Mouse (Mus musculus) hindbrain, postnatal 0 days (tissue): ENCODE measurements around the gene Bahd1. TPM values are rescaled to one million over a fixed set of nuclear protein-coding genes. Genes with fewer than 3 reads are reported as not detected.

Experiments
- ATAC-seq: fragments of 200-750 bp; cut with Nextera tagmentation; 2 replicates; pipeline ENCODE4 v1.8.0; 2017; ENCODE audit warnings: mild to moderate bottlenecking, moderate TSS enrichment, moderate library complexity
- DNase-seq: peaks from one replicate; pipeline ENCODE4 v3.0.0-alpha.2; 2015; ENCODE audit warnings: low spot score
- H3K27ac ChIP-seq: fragments of 300-500 bp; sonication (generic); 2 replicates; pipeline ENCODE4 v1.5.1; 2014; ENCODE audit warnings: mild to moderate bottlenecking
- H3K27me3 ChIP-seq: fragments of 300-500 bp; sonication (generic); 2 replicates; pipeline ENCODE4 v1.6.1; 2014; ENCODE audit warnings: low read length, mixed read lengths; ENCODE audit not compliant: insufficient read depth
- H3K36me3 ChIP-seq: fragments of 300-500 bp; sonication (generic); 2 replicates; pipeline ENCODE4 v1.6.1; 2014; ENCODE audit warnings: low read length, mixed read lengths; ENCODE audit not compliant: insufficient read depth
- H3K4me1 ChIP-seq: fragments of 300-500 bp; sonication (generic); 2 replicates; pipeline ENCODE4 v1.6.1; 2014; ENCODE audit warnings: antibody characterized with exemption, low read length, mixed read lengths; ENCODE audit not compliant: insufficient read depth
- H3K4me2 ChIP-seq: fragments of 300-500 bp; sonication (generic); 2 replicates; pipeline ENCODE4 v1.6.1; 2014; ENCODE audit warnings: low read depth, mild to moderate bottlenecking, low read length, moderate library complexity, mixed read lengths
- H3K4me3 ChIP-seq: fragments of 300-500 bp; sonication (generic); 2 replicates; pipeline ENCODE4 v1.5.1; 2014; ENCODE audit warnings: low read length
- H3K9ac ChIP-seq: fragments of 300-500 bp; sonication (generic); replicated peaks from 2 replicates; pipeline ENCODE4 v1.6.1; 2014; ENCODE audit warnings: mild to moderate bottlenecking, low read length, moderate library complexity, mixed read lengths
- H3K9me3 ChIP-seq: fragments of 300-500 bp; sonication (generic); 2 replicates; pipeline ENCODE4 v1.6.1; 2016; ENCODE audit warnings: low read length, mixed read lengths
- CTCF ChIP-seq: IDR thresholded peaks from 2 replicates; pipeline ENCODE4 v1.5.1; 2016; ENCODE audit warnings: antibody characterized with exemption, control low read depth, low read depth
- WGBS: fragments of 180-500 bp; shearing (Covaris S2); extraction: QIAGEN DNeasy Blood & Tissue Kit; methylation state at CpG from one replicate; pipeline ENCODE4 v1.1.7; 2014; 5-methylcytosine and 5-hydroxymethylcytosine counted together
- polyA plus RNA-seq: library from polyadenylated mRNA; unstranded; fragments of >200 nt; fragmentation: Nextera tagmentation; extraction: Ambion mirVana; gene quantifications from 2 replicates; pipeline ENCODE4 v1.2.1, GENCODE M21; 2015
- total RNA-seq: library from RNA; depleted of rRNA; stranded (reverse); fragments of >200 nt; gene quantifications from 2 replicates; pipeline ENCODE4 v1.2.3, GENCODE M21; 2014; rRNA removed

Gene Bahd1
- total and polyA plus RNA-seq, 2 experiments from 2014 or later: 5.9 to 24.5 TPM

GRCm38 (mm10) chr2:118969585-118970147, 69.5 kb downstream of the Bahd1 start:
- H3K4me2 ChIP-seq: no peak overlapping the region
- WGBS: 90% methylated on average over 11 of the region's 11 CpGs
- H3K9ac ChIP-seq: no peak overlapping the region
- no peak for TF ChIP-seq CTCF
- no peaks in the 10 kb centered on the region for H3K9me3 ChIP-seq
- no peaks in the 10 kb centered on the region for H3K4me1 ChIP-seq
- no peak for DNase-seq
- no peak overlapping the region for H3K27ac ChIP-seq
- H3K4me3 ChIP-seq: no peak overlapping the region
- H3K36me3 ChIP-seq: no peaks in the 10 kb centered on the region
- no peak for ATAC-seq
- H3K27me3 ChIP-seq: peaks cover 10% of the 10 kb centered on the region; the same call in 1 of the 2 replicates

DNA sequence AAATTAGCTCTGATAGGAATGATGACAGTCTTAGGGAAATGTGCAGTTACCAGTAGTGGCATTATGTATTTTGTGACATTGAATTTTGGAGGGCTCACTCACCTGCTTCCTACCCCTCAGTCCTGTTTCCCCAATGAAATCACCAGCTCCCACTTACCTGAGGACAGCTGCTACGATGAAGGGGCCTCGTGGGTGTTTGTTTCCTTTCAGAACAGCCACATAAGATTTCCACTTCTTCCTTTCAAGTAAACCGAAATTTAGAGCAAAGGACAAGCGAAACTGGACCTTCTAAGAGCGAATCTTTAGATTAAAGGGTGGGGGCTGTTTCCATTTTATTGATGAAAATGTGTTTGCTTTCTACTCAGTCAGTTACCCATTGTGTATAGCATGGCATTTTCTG, 71.9 kb downstream of the Bahd1 start:
- Histone ChIP-seq H3K4me2 (0 out of 2 replicates have a peak overlapping the region, but pooled peaks have one; percentile 74), H3K9me3 (no peaks in the 10 kb centered on the region), H3K36me3 (no peaks in the 10 kb centered on the region), H3K27me3 (peaks cover 16% of the 10 kb centered on the region; the same call in 1 of the 2 replicates), H3K27ac (no peak overlapping the region), H3K4me1 (peaks cover 11% of the 10 kb centered on the region; the same call in 1 of the 2 replicates), H3K4me3 (no peak overlapping the region), H3K9ac (no peak overlapping the region)
- TF ChIP-seq CTCF: no peak
- ATAC-seq (no peak), DNase-seq (no peak)
- WGBS: 85% methylated on average over 5 of the region's 5 CpGs

- DNase-seq (peak; percentile 91), ATAC-seq (peak; percentile 78)
- Histone ChIP-seq H3K4me3 (peak overlapping the region; percentile 35), H3K27me3 (peaks cover 21% of the 10 kb centered on the region; the same call in 1 of the 2 replicates), H3K27ac (no peak overlapping the region), H3K9me3 (no peaks in the 10 kb centered on the region), H3K4me1 (peaks cover 11% of the 10 kb centered on the region; the same call in 1 of the 2 replicates), H3K4me2 (peak overlapping the region; percentile 74), H3K9ac (peak overlapping the region; percentile 37), H3K36me3 (no peaks in the 10 kb centered on the region)
- under 1% methylated on average over 33 of the region's 33 CpGs for WGBS
- TF ChIP-seq CTCF: peak; percentile 92
These were observed 72.7 kb downstream of the Bahd1 start for GRCm38 (mm10) chr2:118972687-118973376.

Other genes with a start within 250 kb of the Bahd1 start
- gene Pak6, start 237.1 kb upstream of the Bahd1 start, total RNA-seq: 74.6 and 79.0 TPM in 2 replicates
- 36.5 and 40.8 TPM in 2 replicates for gene Pak6, start 237.1 kb upstream of the Bahd1 start, polyA plus RNA-seq
- gene Ankrd63, start 196.4 kb upstream of the Bahd1 start, total RNA-seq: 0.18 TPM in 1 of 2 replicates, not detected in the other
- gene Ankrd63, start 196.4 kb upstream of the Bahd1 start, polyA plus RNA-seq: 0.08 TPM in 1 of 2 replicates, not detected in the other
- 1.7 and 4.5 TPM in 2 replicates for gene Plcb2, start 171.9 kb upstream of the Bahd1 start, total RNA-seq
- 0.61 and 0.69 TPM in 2 replicates for gene Plcb2, start 171.9 kb upstream of the Bahd1 start, polyA plus RNA-seq
- gene Inafm2, start 154.6 kb upstream of the Bahd1 start, total RNA-seq: 19.8 and 21.1 TPM in 2 replicates
- 18.9 TPM in 2 replicates for gene Inafm2, start 154.6 kb upstream of the Bahd1 start, polyA plus RNA-seq
- 1.4 and 3.9 TPM in 2 replicates for gene Ccdc9b, start 137.7 kb upstream of the Bahd1 start, total RNA-seq
- 0.70 and 0.84 TPM in 2 replicates for gene Ccdc9b, start 137.7 kb upstream of the Bahd1 start, polyA plus RNA-seq
- not detected in 2 replicates for gene Phgr1, start 127.6 kb upstream of the Bahd1 start, total RNA-seq
- gene Phgr1, start 127.6 kb upstream of the Bahd1 start, polyA plus RNA-seq: not detected in 2 replicates
- 175 and 188 TPM in 2 replicates for gene Disp2, start 120.7 kb upstream of the Bahd1 start, total RNA-seq
- gene Disp2, start 120.7 kb upstream of the Bahd1 start, polyA plus RNA-seq: 56.4 and 70.4 TPM in 2 replicates
- gene Knstrn, start 86.4 kb upstream of the Bahd1 start, total RNA-seq: 5.5 and 8.6 TPM in 2 replicates
- gene Knstrn, start 86.4 kb upstream of the Bahd1 start, polyA plus RNA-seq: 16.5 and 21.6 TPM in 2 replicates
- gene Ivd, start 38.4 kb upstream of the Bahd1 start, total RNA-seq: 68.2 and 101 TPM in 2 replicates
- 61.7 and 68.7 TPM in 2 replicates for gene Ivd, start 38.4 kb upstream of the Bahd1 start, polyA plus RNA-seq
- gene Chst14, start 26.1 kb downstream of the Bahd1 start, total RNA-seq: 6.2 and 8.5 TPM in 2 replicates
- gene Chst14, start 26.1 kb downstream of the Bahd1 start, polyA plus RNA-seq: 4.7 and 4.9 TPM in 2 replicates
- gene Ccdc32, start 129.0 kb downstream of the Bahd1 start, total RNA-seq: 26.1 and 33.1 TPM in 2 replicates
- 47.7 and 47.9 TPM in 2 replicates for gene Ccdc32, start 129.0 kb downstream of the Bahd1 start, polyA plus RNA-seq
- gene Rpusd2, start 134.4 kb downstream of the Bahd1 start, total RNA-seq: 10.4 and 11.2 TPM in 2 replicates
- 3.3 and 4.5 TPM in 2 replicates for gene Rpusd2, start 134.4 kb downstream of the Bahd1 start, polyA plus RNA-seq
- 3.0 and 3.7 TPM in 2 replicates for gene Knl1, start 146.7 kb downstream of the Bahd1 start, total RNA-seq
- 10.0 and 14.3 TPM in 2 replicates for gene Knl1, start 146.7 kb downstream of the Bahd1 start, polyA plus RNA-seq
- gene Rad51, start 212.4 kb downstream of the Bahd1 start, total RNA-seq: 3.6 and 3.8 TPM in 2 replicates
- 9.0 and 9.6 TPM in 2 replicates for gene Rad51, start 212.4 kb downstream of the Bahd1 start, polyA plus RNA-seq